Mouse (Mus musculus): ENCODE results near the gene Lrrc42. TPM values are rescaled to one million over a fixed set of nuclear protein-coding genes. Genes with fewer than 3 reads are reported as not detected.

Gene Lrrc42
- total and polyA plus RNA-seq, 2 experiments: 6.3 to 11.4 TPM

DNA sequence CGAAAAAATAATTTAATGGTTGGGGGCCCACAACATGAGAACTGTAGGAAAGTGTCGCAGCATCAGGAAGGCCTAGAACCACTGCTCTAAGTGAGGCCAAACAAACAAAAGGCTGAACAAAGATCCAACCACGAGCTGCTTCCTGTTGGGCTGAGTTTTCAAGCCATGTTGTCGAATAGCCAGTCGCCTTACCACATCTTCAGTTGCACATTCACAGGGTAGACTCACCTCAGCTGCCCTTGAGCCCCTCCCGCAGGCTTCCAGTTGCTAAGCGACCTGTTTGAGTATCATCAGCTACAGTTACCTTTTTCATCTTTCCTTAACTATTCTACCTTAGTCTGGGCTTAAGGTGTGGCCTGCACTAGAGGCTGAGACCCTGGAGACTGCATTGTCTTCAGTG lies 50.3 kb downstream of the Lrrc42 start:
- no peak for DNase-seq (ENCODE audit: extremely low read depth, low read depth, low spot score)
- H3K79me2 ChIP-seq (ENCODE audit: control insufficient read depth, insufficient read depth, low read length): no peaks in the 10 kb centered on the region
- H3K4me1 ChIP-seq (ENCODE audit: control insufficient read depth, insufficient read depth, low read length): no peaks in the 10 kb centered on the region
- H3K4me3 ChIP-seq (ENCODE audit: insufficient read depth, low read depth, low read length): no peak overlapping the region
- no peaks in the 10 kb centered on the region for H3K27me3 ChIP-seq (ENCODE audit: control insufficient read depth, insufficient read depth, low read length)
- H3K9ac ChIP-seq (ENCODE audit: low read depth, low read length): no peak overlapping the region
- TF ChIP-seq CTCF (IDR thresholded peaks at IDR 0.05; ENCODE audit: low read depth, low read length) (no peak), POLR2A (IDR thresholded peaks at IDR 0.05; ENCODE audit: extremely low read depth, insufficient read depth, low read length) (no peak)
- H3K27ac ChIP-seq (replicated peaks; ENCODE audit: insufficient read depth, low read depth, low read length): no peak overlapping the region
- WGBS: 73% methylated on average over 7 of the region's 7 CpGs
- H3K36me3 ChIP-seq (ENCODE audit: control insufficient read depth, insufficient read depth, low read length): peaks cover 51% of the 10 kb centered on the region

DNA sequence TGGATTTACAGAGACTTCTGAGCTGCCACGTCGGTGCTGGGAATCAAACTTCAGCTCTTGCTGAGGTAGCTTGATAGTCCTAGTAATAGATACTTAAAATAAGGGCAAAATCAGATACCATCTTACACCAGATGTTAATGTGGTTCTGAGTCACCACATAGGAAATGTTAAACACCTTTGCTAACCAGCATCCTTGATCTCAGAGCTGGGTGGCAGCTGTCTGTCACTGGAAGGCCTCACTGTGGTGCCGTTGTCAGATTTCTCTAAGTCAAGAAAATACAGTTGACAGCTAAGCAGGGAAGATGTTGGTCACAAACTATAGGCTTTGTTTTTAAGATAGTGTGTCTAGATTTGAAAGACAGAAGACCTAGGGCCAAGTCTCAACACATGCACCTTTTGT lies 51.6 kb downstream of the Lrrc42 start:
- WGBS: 96% methylated on average over 3 of the region's 3 CpGs
- H3K9ac ChIP-seq (ENCODE audit: low read depth, low read length): no peak overlapping the region

DNA sequence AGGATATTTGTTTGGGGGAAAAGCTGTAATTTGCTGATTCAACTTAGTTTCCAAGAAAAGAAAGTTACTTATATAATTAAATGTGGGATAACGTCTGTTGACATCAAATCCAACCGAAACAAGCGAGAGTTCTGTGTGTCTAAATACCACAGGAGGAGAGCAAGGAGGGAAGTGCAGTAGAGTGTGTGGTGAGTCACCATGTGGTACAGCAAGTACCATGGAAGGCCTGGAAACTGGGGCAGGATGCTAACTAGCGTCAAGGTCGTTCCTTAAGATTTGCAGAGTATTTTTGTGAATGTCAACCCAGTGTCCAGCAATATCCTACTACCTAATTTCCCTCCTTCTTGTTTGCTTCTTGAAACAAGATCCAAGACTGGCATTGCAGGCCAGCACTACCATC lies 55.3 kb downstream of the Lrrc42 start:
- no peak overlapping the region for H3K4me3 ChIP-seq (ENCODE audit: insufficient read depth, low read depth, low read length)
- H3K27ac ChIP-seq (replicated peaks; ENCODE audit: insufficient read depth, low read depth, low read length): no peak overlapping the region
- H3K27me3 ChIP-seq (ENCODE audit: control insufficient read depth, insufficient read depth, low read length): no peaks in the 10 kb centered on the region
- 91% methylated on average over 5 of the region's 5 CpGs for WGBS
- no peaks in the 10 kb centered on the region for H3K4me1 ChIP-seq (ENCODE audit: control insufficient read depth, insufficient read depth, low read length)
- H3K36me3 ChIP-seq (ENCODE audit: control insufficient read depth, insufficient read depth, low read length): peaks cover 72% of the 10 kb centered on the region
- H3K79me2 ChIP-seq (ENCODE audit: control insufficient read depth, insufficient read depth, low read length): no peaks in the 10 kb centered on the region
- no peak overlapping the region for H3K9ac ChIP-seq (ENCODE audit: low read depth, low read length)
- no peak for TF ChIP-seq POLR2A (IDR thresholded peaks at IDR 0.05; ENCODE audit: extremely low read depth, insufficient read depth, low read length)
- no peak for TF ChIP-seq CTCF (IDR thresholded peaks at IDR 0.05; ENCODE audit: low read depth, low read length)
- DNase-seq (ENCODE audit: extremely low read depth, low read depth, low spot score): no peak

More for the DNA sequence above, 51.6 kb downstream of the Lrrc42 start:
- no peaks in the 10 kb centered on the region for H3K79me2 ChIP-seq (ENCODE audit: control insufficient read depth, insufficient read depth, low read length)
- no peak overlapping the region for H3K27ac ChIP-seq (replicated peaks; ENCODE audit: insufficient read depth, low read depth, low read length)
- H3K4me1 ChIP-seq (ENCODE audit: control insufficient read depth, insufficient read depth, low read length): no peaks in the 10 kb centered on the region
- H3K36me3 ChIP-seq (ENCODE audit: control insufficient read depth, insufficient read depth, low read length): peaks cover 60% of the 10 kb centered on the region
- H3K4me3 ChIP-seq (ENCODE audit: insufficient read depth, low read depth, low read length): no peak overlapping the region
- no peak for TF ChIP-seq POLR2A (IDR thresholded peaks at IDR 0.05; ENCODE audit: extremely low read depth, insufficient read depth, low read length)
- no peak for TF ChIP-seq CTCF (IDR thresholded peaks at IDR 0.05; ENCODE audit: low read depth, low read length)
- no peak for DNase-seq (ENCODE audit: extremely low read depth, low read depth, low spot score)
- H3K27me3 ChIP-seq (ENCODE audit: control insufficient read depth, insufficient read depth, low read length): no peaks in the 10 kb centered on the region

DNA sequence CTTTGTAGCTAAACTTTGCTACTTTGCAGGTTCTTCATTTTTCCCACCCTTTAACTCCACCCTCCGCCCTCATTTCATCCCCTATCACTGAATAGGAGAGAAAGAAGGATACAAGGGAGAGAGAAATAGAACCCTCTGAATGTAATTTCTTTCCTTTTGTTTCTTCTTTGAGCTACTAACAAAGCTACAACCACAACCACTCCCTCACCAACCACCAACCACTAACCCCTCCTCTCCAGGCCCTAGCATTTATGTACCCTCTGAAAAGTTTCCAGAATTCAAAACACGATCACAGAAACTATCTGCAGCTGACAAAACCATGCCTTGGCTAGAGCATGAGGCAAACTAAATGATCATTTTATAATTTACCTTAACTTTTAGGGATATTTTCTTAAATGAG lies 56.9 kb downstream of the Lrrc42 start:
- 90% methylated on average over 2 of the region's 2 CpGs for WGBS
- no peak overlapping the region for H3K4me3 ChIP-seq (ENCODE audit: insufficient read depth, low read depth, low read length)
- H3K27me3 ChIP-seq (ENCODE audit: control insufficient read depth, insufficient read depth, low read length): no peaks in the 10 kb centered on the region
- no peak overlapping the region for H3K27ac ChIP-seq (replicated peaks; ENCODE audit: insufficient read depth, low read depth, low read length)
- peaks cover 70% of the 10 kb centered on the region for H3K36me3 ChIP-seq (ENCODE audit: control insufficient read depth, insufficient read depth, low read length)
- H3K9ac ChIP-seq (ENCODE audit: low read depth, low read length): no peak overlapping the region
- no peaks in the 10 kb centered on the region for H3K4me1 ChIP-seq (ENCODE audit: control insufficient read depth, insufficient read depth, low read length)
- TF ChIP-seq POLR2A (IDR thresholded peaks at IDR 0.05; ENCODE audit: extremely low read depth, insufficient read depth, low read length) (no peak), CTCF (IDR thresholded peaks at IDR 0.05; ENCODE audit: low read depth, low read length) (no peak)
- no peaks in the 10 kb centered on the region for H3K79me2 ChIP-seq (ENCODE audit: control insufficient read depth, insufficient read depth, low read length)
- no peak for DNase-seq (ENCODE audit: extremely low read depth, low read depth, low spot score)

DNA sequence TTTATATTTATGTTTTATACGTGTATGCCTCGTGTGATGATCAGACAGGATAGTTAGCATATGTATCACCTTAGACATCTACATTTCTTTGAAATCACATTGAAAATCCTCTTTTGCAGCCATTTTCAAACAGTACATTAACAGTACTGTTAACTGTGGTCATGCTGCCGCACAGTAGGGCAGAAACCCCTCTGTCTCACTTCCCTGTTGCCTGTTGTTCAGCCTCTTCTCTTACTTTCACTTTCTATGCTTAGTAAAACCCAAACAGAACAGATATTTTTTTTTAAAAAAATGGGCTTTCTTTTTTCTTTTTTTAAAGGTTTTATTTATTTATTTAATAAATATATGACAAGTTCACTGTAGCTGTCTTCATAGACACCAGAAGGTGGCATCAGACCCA lies 59.5 kb downstream of the Lrrc42 start:
- H3K27me3 ChIP-seq (ENCODE audit: control insufficient read depth, insufficient read depth, low read length): no peaks in the 10 kb centered on the region
- no peak overlapping the region for H3K9ac ChIP-seq (ENCODE audit: low read depth, low read length)
- no peaks in the 10 kb centered on the region for H3K4me1 ChIP-seq (ENCODE audit: control insufficient read depth, insufficient read depth, low read length)
- TF ChIP-seq POLR2A (IDR thresholded peaks at IDR 0.05; ENCODE audit: extremely low read depth, insufficient read depth, low read length): no peak
- TF ChIP-seq CTCF (IDR thresholded peaks at IDR 0.05; ENCODE audit: low read depth, low read length): no peak
- WGBS: 93% methylated on average over 3 of the region's 3 CpGs
- no peak overlapping the region for H3K4me3 ChIP-seq (ENCODE audit: insufficient read depth, low read depth, low read length)
- no peak for DNase-seq (ENCODE audit: extremely low read depth, low read depth, low spot score)
- no peaks in the 10 kb centered on the region for H3K79me2 ChIP-seq (ENCODE audit: control insufficient read depth, insufficient read depth, low read length)
- peaks cover 68% of the 10 kb centered on the region for H3K36me3 ChIP-seq (ENCODE audit: control insufficient read depth, insufficient read depth, low read length)
- H3K27ac ChIP-seq (replicated peaks; ENCODE audit: insufficient read depth, low read depth, low read length): no peak overlapping the region

DNA sequence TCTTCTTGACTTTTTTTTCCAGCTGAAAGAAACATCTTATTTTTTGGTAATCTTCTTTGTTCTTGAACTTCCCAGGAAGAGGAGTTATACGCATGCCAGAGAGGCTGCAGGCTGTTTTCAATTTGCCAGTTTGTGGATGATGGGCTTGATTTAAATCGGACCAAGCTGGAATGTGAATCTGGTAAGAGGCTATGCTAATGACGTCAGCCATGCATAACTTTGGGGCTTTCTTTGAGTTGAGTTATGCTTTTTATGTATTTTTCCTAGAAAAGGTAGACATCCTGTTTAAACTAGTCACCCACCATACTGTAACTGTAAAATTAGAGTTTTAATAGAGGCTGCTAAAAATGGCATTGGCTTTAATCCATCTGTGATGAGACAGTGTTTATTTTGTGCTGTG lies 67.6 kb downstream of the Lrrc42 start:
- Histone ChIP-seq H3K9ac (ENCODE audit: low read depth, low read length) (no peak overlapping the region), H3K36me3 (ENCODE audit: control insufficient read depth, insufficient read depth, low read length) (peaks cover 38% of the 10 kb centered on the region), H3K4me3 (ENCODE audit: insufficient read depth, low read depth, low read length) (no peak overlapping the region), H3K4me1 (ENCODE audit: control insufficient read depth, insufficient read depth, low read length) (peaks cover 9% of the 10 kb centered on the region), H3K79me2 (ENCODE audit: control insufficient read depth, insufficient read depth, low read length) (peaks cover 17% of the 10 kb centered on the region; the same call in 1 of the 2 replicates), H3K27me3 (ENCODE audit: control insufficient read depth, insufficient read depth, low read length) (no peaks in the 10 kb centered on the region), H3K27ac (replicated peaks; ENCODE audit: insufficient read depth, low read depth, low read length) (no peak overlapping the region)
- no peak for TF ChIP-seq POLR2A (IDR thresholded peaks at IDR 0.05; ENCODE audit: extremely low read depth, insufficient read depth, low read length)
- no peak for TF ChIP-seq CTCF (IDR thresholded peaks at IDR 0.05; ENCODE audit: low read depth, low read length)
- no peak for DNase-seq (ENCODE audit: extremely low read depth, low read depth, low spot score)
- WGBS: 79% methylated on average over 3 of the region's 3 CpGs

Other genes starting within 250 kb of the Lrrc42 start
- gene Mrpl37, start 186.7 kb downstream of the Lrrc42 start, total RNA-seq (2014; rRNA removed): 16.7 and 20.3 TPM in 2 replicates
- 51.8 and 51.9 TPM in 2 replicates for gene Mrpl37, start 186.7 kb downstream of the Lrrc42 start, polyA plus RNA-seq (2012; rRNA removed)
- 9.3 and 9.8 TPM in 2 replicates for gene Cyb5rl, start 186.5 kb downstream of the Lrrc42 start, total RNA-seq (2014; rRNA removed)
- gene Cyb5rl, start 186.5 kb downstream of the Lrrc42 start, polyA plus RNA-seq (2012; rRNA removed): 10.7 and 11.0 TPM in 2 replicates
- gene Cdcp2, start 156.6 kb downstream of the Lrrc42 start, total RNA-seq (2014; rRNA removed): not detected in 2 replicates
- not detected in 2 replicates for gene Cdcp2, start 156.6 kb downstream of the Lrrc42 start, polyA plus RNA-seq (2012; rRNA removed)
- gene Tmem59, start 75.1 kb downstream of the Lrrc42 start, total RNA-seq (2014; rRNA removed): 287 and 344 TPM in 2 replicates
- 348 and 393 TPM in 2 replicates for gene Tmem59, start 75.1 kb downstream of the Lrrc42 start, polyA plus RNA-seq (2012; rRNA removed)
- gene Tceanc2, start 74.4 kb downstream of the Lrrc42 start, total RNA-seq (2014; rRNA removed): 5.6 and 6.6 TPM in 2 replicates
- 4.2 and 5.3 TPM in 2 replicates for gene Tceanc2, start 74.4 kb downstream of the Lrrc42 start, polyA plus RNA-seq (2012; rRNA removed)
- not detected in 2 replicates for gene Ldlrad1, start 44.4 kb downstream of the Lrrc42 start, total RNA-seq (2014; rRNA removed)
- gene Ldlrad1, start 44.4 kb downstream of the Lrrc42 start, polyA plus RNA-seq (2012; rRNA removed): 0.11 TPM in 1 of 2 replicates, not detected in the other
- 9.1 and 10.2 TPM in 2 replicates for gene Hspb11, start 61 bp upstream of the Lrrc42 start, total RNA-seq (2014; rRNA removed)
- gene Hspb11, start 61 bp upstream of the Lrrc42 start, polyA plus RNA-seq (2012; rRNA removed): 0.85 and 2.0 TPM in 2 replicates
- gene Dio1, start 53.6 kb upstream of the Lrrc42 start, total RNA-seq (2014; rRNA removed): 89.3 and 378 TPM in 2 replicates
- 153 and 184 TPM in 2 replicates for gene Dio1, start 53.6 kb upstream of the Lrrc42 start, polyA plus RNA-seq (2012; rRNA removed)
- 42.2 and 52.3 TPM in 2 replicates for gene Yipf1, start 60.8 kb upstream of the Lrrc42 start, total RNA-seq (2014; rRNA removed)
- 38.0 and 38.7 TPM in 2 replicates for gene Yipf1, start 60.8 kb upstream of the Lrrc42 start, polyA plus RNA-seq (2012; rRNA removed)
- gene Ndc1, start 114.3 kb upstream of the Lrrc42 start, total RNA-seq (2014; rRNA removed): 5.3 and 6.4 TPM in 2 replicates
- gene Ndc1, start 114.3 kb upstream of the Lrrc42 start, polyA plus RNA-seq (2012; rRNA removed): 7.0 and 8.4 TPM in 2 replicates
- not detected in 2 replicates for gene Glis1, start 181.1 kb upstream of the Lrrc42 start, total RNA-seq (2014; rRNA removed)
- gene Glis1, start 181.1 kb upstream of the Lrrc42 start, polyA plus RNA-seq (2012; rRNA removed): 0.10 TPM in 1 of 2 replicates, not detected in the other